Mouse (Mus musculus) layer of hippocampus, adult 2 months (tissue): Measurements from ENCODE around the gene Gm16381. TPM values are rescaled to one million over a fixed set of nuclear protein-coding genes. Genes with fewer than 3 reads are reported as not detected.
"Not testable (repeated sequence)": the region's sequence is repeated elsewhere in the genome, so short reads cannot be mapped to it uniquely, and the experiment has no call there.

Source experiments
- DNase-seq, 2 experiments: peaks; one replicate each; pipeline ENCODE4 v3.0.0; 2022; ENCODE audit warnings: low spot score in 2 of 2
- H3K27ac ChIP-seq: fragments of 200-600 bp; 2 replicates; pipeline ENCODE4 v1.8.1; 2022
- H3K4me3 ChIP-seq: fragments of 200-600 bp; 2 replicates; pipeline ENCODE4 v1.8.1; 2022; ENCODE audit warnings: mild to moderate bottlenecking
- long read RNA-seq, 2 experiments: library from polyadenylated mRNA; stranded (forward); transcript quantifications; one replicate each; pipeline ENCODE4 v2.0.0; 2021; ENCODE audit warnings: borderline mapping rate in 2 of 2
- total RNA-seq, 2 experiments: library from RNA; stranded (reverse); gene quantifications; 2 replicates each; pipeline ENCODE4 v1.2.3; 2021

Gm16381 gene
- not detected for total RNA-seq
- long read RNA-seq, experiment 1 = 0 reads
- long read RNA-seq, experiment 2 = 0 reads

GRCm38 (mm10) chr12:87644520-87644919 is at the start of gene Gm16381:
Gm16381 (minus strand) TSS chr12:87644620.
- DNase-seq, H3K4me3 ChIP-seq, H3K27ac ChIP-seq: not testable (repeated sequence)

GRCm38 (mm10) chr12:87652916-87653703 is 8.7 kb upstream of the Gm16381 start:
- H3K4me3 ChIP-seq, H3K27ac ChIP-seq, DNase-seq: not testable (repeated sequence)

- H3K27ac ChIP-seq, DNase-seq, H3K4me3 ChIP-seq: not testable (repeated sequence)
Observed at GRCm38 (mm10) chr12:87618569-87618968, 25.9 kb downstream of the Gm16381 start, which contains the start of gene Gm4027. Gm4027 (plus strand) TSS chr12:87618869.

- H3K27ac ChIP-seq, H3K4me3 ChIP-seq, DNase-seq: not testable (repeated sequence)
Observed at GRCm38 (mm10) chr12:87602388-87602787, 42.0 kb downstream of the Gm16381 start, which contains the start of gene Oog1. Oog1 (plus strand) TSS chr12:87602688.

- H3K4me3 ChIP-seq = not testable (repeated sequence)
Observed at GRCm38 (mm10) chr12:87601388-87601787, 43.0 kb downstream of the Gm16381 start.

More at GRCm38 (mm10) chr12:87601388-87601787, 43.0 kb downstream of the Gm16381 start:
- not testable (repeated sequence) for H3K27ac ChIP-seq, DNase-seq

Other genes with a start within 250 kb of the Gm16381 start
- gene Slirp, start 200.7 kb downstream of the Gm16381 start, total RNA-seq = 100 to 1,000 TPM in 1 of 2 experiments, 10 to 100 TPM in 1; 92.6 to 101 TPM
- 10 to 100 TPM; 18.1 to 18.6 TPM for gene Alkbh1, start 200.6 kb downstream of the Gm16381 start, total RNA-seq
- gene Snw1, start 172.3 kb downstream of the Gm16381 start, total RNA-seq = 10 to 100 TPM; 61.3 to 69.2 TPM
- gene Gm5788, start 149.9 kb downstream of the Gm16381 start, total RNA-seq = not detected
- gene Gm8300, start 130.3 kb downstream of the Gm16381 start, total RNA-seq = not detected
- not detected for gene Oog1, start 41.9 kb downstream of the Gm16381 start, total RNA-seq
- gene Gm4027, start 25.8 kb downstream of the Gm16381 start, total RNA-seq = not detected
- gene Gm21319, start 131.1 kb upstream of the Gm16381 start, total RNA-seq = not detected
- not detected for gene Gm21936, start 150.9 kb upstream of the Gm16381 start, total RNA-seq
- not detected for gene BB287469, start 172.0 kb upstream of the Gm16381 start, total RNA-seq
- gene Gm2001, start 197.7 kb upstream of the Gm16381 start, total RNA-seq = not detected
- gene Gm2016, start 229.5 kb upstream of the Gm16381 start, total RNA-seq = not detected